In genomic region chr10:121858911-121859310, GRCm38 (mm10) we compare ENCODE assay signal across 18 mouse cellular contexts.
DNase-seq lines count a peak whose midpoint lies in the region; ATAC-seq and TF ChIP-seq lines count a peak whose summit lies in the region.
"Had no signal": no experiment of that assay in that cellular context is flagged by ENCODE, and none has a peak within 500 bp of the region (broad histone marks: within the 10 kb centered on the region; RNA-seq: fewer than 3 reads in every experiment).

No protein-coding gene starts in this region.

- DNase-seq in frontal cortex, postnatal 14 days (ENCODE audit: low spot score in 2 of 2), result no peak
- peak; percentile 30 for DNase-seq in left cerebral cortex, adult 11 months (ENCODE audit: low spot score)
- no peak for DNase-seq in left cerebral cortex, postnatal 25 days (ENCODE audit: low spot score in 2 of 2)
- DNase-seq in brain, adult 2 months (ENCODE audit: low read depth, low spot score), result peak; percentile 82
- DNase-seq in skeletal muscle tissue, adult 2 months (ENCODE audit: low read depth, low spot score), result peak; percentile 33
- DNase-seq in hindbrain, postnatal 0 days (ENCODE audit: low spot score), result no peak
- DNase-seq: adrenal gland, postnatal 14 days; cerebellum, adult 2 months; gastrocnemius, postnatal 25 days; heart, postnatal 36 days had no signal

- peak; percentile 27; the same call in 1 of the 2 replicates for ATAC-seq in frontal cortex, adult (ENCODE audit: low TSS enrichment)
- no peak for ATAC-seq in hindbrain, postnatal 0 days
- ATAC-seq: forebrain, embryonic 14.5 days; inflammation-experienced regulatory T-cells, adult 6 months; intestine, postnatal 0 days had no signal

- intact Hi-C loops in left cerebral cortex, postnatal 25 days (cut with DNase I), result no loop called here

- no peak overlapping the region for H3K4me3 ChIP-seq in hindbrain, postnatal 0 days (ENCODE audit: low read length)
- H3K4me3 ChIP-seq: embryonic facial prominence, embryonic 10.5 days; forebrain, embryonic 10.5 days; heart, embryonic 13.5 days; hindbrain, embryonic 15.5 days had no signal

- 71% methylated on average over 2 of the region's 2 CpGs for WGBS in hindbrain, postnatal 0 days

- TF ChIP-seq CTCF in hindbrain, postnatal 0 days (IDR thresholded peaks at IDR 0.05; ENCODE audit: low read depth), result no peak

- no peaks in the 10 kb centered on the region for H3K9me3 ChIP-seq in hindbrain, postnatal 0 days (ENCODE audit: low read length)
- H3K9me3 ChIP-seq: embryonic facial prominence, embryonic 10.5 days; forebrain, embryonic 10.5 days; hindbrain, embryonic 15.5 days had no signal

- H3K9ac ChIP-seq in hindbrain, postnatal 0 days (replicated peaks; ENCODE audit: low read length), result no peak overlapping the region
- H3K9ac ChIP-seq: heart, embryonic 13.5 days; hindbrain, embryonic 15.5 days had no signal

- no peak overlapping the region for H3K27ac ChIP-seq in hindbrain, postnatal 0 days
- H3K27ac ChIP-seq: embryonic facial prominence, embryonic 10.5 days; forebrain, embryonic 10.5 days; heart, embryonic 13.5 days had no signal

- H3K4me2 ChIP-seq in hindbrain, postnatal 0 days (ENCODE audit: low read depth, low read length), result no peak overlapping the region
- H3K4me2 ChIP-seq: heart, embryonic 13.5 days; hindbrain, embryonic 15.5 days had no signal

- H3K36me3 ChIP-seq in hindbrain, postnatal 0 days (ENCODE audit: insufficient read depth, low read length), result 0 out of 2 replicates have a peak, but pooled peaks cover 6% of the 10 kb centered on the region
- H3K36me3 ChIP-seq: hindbrain, embryonic 15.5 days had no signal

- no peaks in the 10 kb centered on the region for H3K27me3 ChIP-seq in hindbrain, postnatal 0 days (ENCODE audit: insufficient read depth, low read length)
- H3K27me3 ChIP-seq: heart, embryonic 13.5 days; hindbrain, embryonic 15.5 days had no signal

- 0 out of 2 replicates have a peak, but pooled peaks cover 5% of the 10 kb centered on the region for H3K4me1 ChIP-seq in hindbrain, postnatal 0 days (ENCODE audit: insufficient read depth, low read length)

Comparison
In these comparisons a context has a peak if more than half of its experiments do, and no peak if none do; other contexts are left out.
1. DNase-seq: peak in left cerebral cortex, adult 11 months (single experiment), brain, adult 2 months (single experiment) and skeletal muscle tissue, adult 2 months (single experiment); none in frontal cortex, postnatal 14 days (0 of 2), left cerebral cortex, postnatal 25 days (0 of 2) and hindbrain, postnatal 0 days (single experiment).